Mouse (Mus musculus): ENCODE data around the gene Ccm2l. TPM values are rescaled to one million over a fixed set of nuclear protein-coding genes. Genes with fewer than 3 reads are reported as not detected.

Ccm2l gene
- total RNA-seq, 2 experiments from 2014 or later: 16.0 to 23.1 TPM

Other genes starting within 250 kb of the Ccm2l start
- 10 to 100 TPM; 52.5 to 73.5 TPM for gene Bcl2l1, start 234.2 kb upstream of the Ccm2l start, total RNA-seq (2021)
- gene Tpx2, start 218.0 kb upstream of the Ccm2l start, total RNA-seq (2021): 1 to 10 TPM in 1 of 2 experiments, under 1 TPM in 1; 0.89 to 1.6 TPM
- gene Mylk2, start 154.6 kb upstream of the Ccm2l start, total RNA-seq (2021): under 1 TPM in 1 of 2 experiments, not detected in 1; 0.22 TPM
- gene Foxs1, start 132.7 kb upstream of the Ccm2l start, total RNA-seq (2021): 1 to 10 TPM; 2.8 to 3.6 TPM
- not detected for gene Dusp15, start 114.3 kb upstream of the Ccm2l start, total RNA-seq (2021)
- gene Ttll9, start 103.5 kb upstream of the Ccm2l start, total RNA-seq (2021): not detected
- gene Pdrg1, start 50.5 kb upstream of the Ccm2l start, total RNA-seq (2021): 100 to 1,000 TPM; 120 to 130 TPM
- gene Xkr7, start 34.1 kb upstream of the Ccm2l start, total RNA-seq (2021): not detected
- 1 to 10 TPM; 1.7 to 1.9 TPM for gene Hck, start 42.5 kb downstream of the Ccm2l start, total RNA-seq (2021)
- gene Tm9sf4, start 95.3 kb downstream of the Ccm2l start, total RNA-seq (2021): 10 to 100 TPM; 48.6 to 52.9 TPM
- 1 to 10 TPM; 1.0 to 1.6 TPM for gene Tspyl3, start 159.5 kb downstream of the Ccm2l start, total RNA-seq (2021)
- gene Plagl2, start 175.5 kb downstream of the Ccm2l start, total RNA-seq (2021): 1 to 10 TPM; 4.0 to 4.2 TPM
- gene Pofut1, start 175.6 kb downstream of the Ccm2l start, total RNA-seq (2021): 10 to 100 TPM; 13.7 to 14.6 TPM
- 1 to 10 TPM; 7.3 to 8.9 TPM for gene Kif3b, start 225.5 kb downstream of the Ccm2l start, total RNA-seq (2021)